Mouse (Mus musculus): Measurements from ENCODE around the gene Hmgcs2. TPM values are rescaled to one million over a fixed set of nuclear protein-coding genes. Genes with fewer than 3 reads are reported as not detected.

The Hmgcs2 gene
- polyA plus RNA-seq, 1 experiment from 2014 or later, result 2.4 TPM

DNA sequence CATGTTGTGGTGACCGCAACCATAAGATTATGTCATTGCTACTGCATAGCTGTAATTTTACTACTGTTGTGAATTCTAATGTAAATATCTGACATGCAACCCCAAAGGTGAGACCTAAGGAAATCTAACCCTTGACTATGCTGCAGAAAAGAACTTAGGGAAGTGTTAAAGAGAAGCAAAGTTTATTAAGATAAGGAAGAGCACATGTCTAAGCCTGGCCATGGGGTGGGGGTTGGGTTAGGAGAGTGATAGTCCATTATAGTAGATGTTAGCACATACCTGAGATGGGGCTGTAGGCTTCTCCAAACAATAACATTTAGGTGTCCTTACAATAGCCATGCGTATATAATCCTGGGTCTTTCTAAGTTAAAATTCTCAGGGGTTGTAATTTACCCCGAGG, 63.0 kb downstream of the Hmgcs2 start:
- Histone ChIP-seq H3K4me3 (no peak overlapping the region), H3K4me2 (no peak overlapping the region), H3K27me3 (no peaks in the 10 kb centered on the region), H3K9ac (no peak overlapping the region), H3K4me1 (peaks cover 9% of the 10 kb centered on the region), H3K36me3 (ENCODE audit: poor library complexity, severe bottlenecking) (no peaks in the 10 kb centered on the region), H3K9me3 (replicated peaks) (no peaks in the 10 kb centered on the region), H3K27ac (no peak overlapping the region)
- WGBS, result 92% methylated on average over 3 of the region's 3 CpGs
- no peak for ATAC-seq

DNA sequence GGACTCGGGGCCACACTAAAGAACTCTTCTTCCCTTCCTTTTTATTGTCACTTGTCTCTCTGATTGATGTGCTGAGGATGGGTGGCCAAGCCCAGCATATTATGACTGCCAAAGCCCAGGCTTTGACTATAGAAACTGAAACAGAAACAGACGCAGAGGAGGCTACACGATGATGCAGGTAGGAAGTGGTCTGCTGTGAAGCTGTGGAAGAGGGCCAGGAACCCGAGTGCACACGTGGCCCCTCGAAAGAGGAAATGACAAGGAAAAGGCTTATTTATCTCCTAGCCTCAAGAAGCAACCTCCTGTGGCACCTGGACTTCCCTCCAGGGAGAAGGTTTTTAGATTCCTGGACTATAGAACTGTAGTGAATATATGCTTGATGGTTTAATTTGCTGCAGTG, 67.9 kb downstream of the Hmgcs2 start:
- no peak for ATAC-seq
- Histone ChIP-seq H3K4me2 (no peak overlapping the region), H3K27ac (no peak overlapping the region), H3K9ac (no peak overlapping the region), H3K27me3 (no peaks in the 10 kb centered on the region), H3K4me1 (0 out of 2 replicates have a peak, but pooled peaks cover 2% of the 10 kb centered on the region), H3K9me3 (replicated peaks) (no peaks in the 10 kb centered on the region), H3K4me3 (no peak overlapping the region), H3K36me3 (ENCODE audit: poor library complexity, severe bottlenecking) (no peaks in the 10 kb centered on the region)
- 82% methylated on average over 6 of the region's 6 CpGs for WGBS

DNA sequence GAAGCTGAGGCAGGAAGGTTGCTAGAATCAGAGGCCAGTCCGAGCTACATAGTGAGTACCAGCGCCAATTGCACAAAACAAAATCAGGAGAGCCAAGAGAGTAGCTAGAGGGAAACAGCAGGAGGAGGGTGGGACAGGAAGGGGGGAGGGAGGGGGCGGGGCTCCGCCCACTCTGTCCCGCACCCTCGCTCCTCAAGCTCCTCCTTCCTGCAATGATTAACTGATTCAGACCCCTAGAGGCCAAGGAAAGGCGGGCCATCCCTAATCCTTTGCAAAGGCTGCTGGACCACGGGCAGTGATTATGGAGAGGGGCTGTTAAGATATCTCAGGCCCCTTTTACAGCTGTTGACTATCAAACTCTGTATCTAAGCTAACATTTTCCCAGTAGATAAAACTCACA, 68.5 kb downstream of the Hmgcs2 start:
- Histone ChIP-seq H3K4me2 (no peak overlapping the region), H3K4me1 (0 out of 2 replicates have a peak, but pooled peaks cover 2% of the 10 kb centered on the region), H3K36me3 (ENCODE audit: poor library complexity, severe bottlenecking) (no peaks in the 10 kb centered on the region), H3K27me3 (no peaks in the 10 kb centered on the region), H3K9ac (no peak overlapping the region), H3K4me3 (no peak overlapping the region), H3K9me3 (replicated peaks) (no peaks in the 10 kb centered on the region), H3K27ac (no peak overlapping the region)
- 13% methylated on average over 8 of the region's 8 CpGs for WGBS
- ATAC-seq, result no peak

DNA sequence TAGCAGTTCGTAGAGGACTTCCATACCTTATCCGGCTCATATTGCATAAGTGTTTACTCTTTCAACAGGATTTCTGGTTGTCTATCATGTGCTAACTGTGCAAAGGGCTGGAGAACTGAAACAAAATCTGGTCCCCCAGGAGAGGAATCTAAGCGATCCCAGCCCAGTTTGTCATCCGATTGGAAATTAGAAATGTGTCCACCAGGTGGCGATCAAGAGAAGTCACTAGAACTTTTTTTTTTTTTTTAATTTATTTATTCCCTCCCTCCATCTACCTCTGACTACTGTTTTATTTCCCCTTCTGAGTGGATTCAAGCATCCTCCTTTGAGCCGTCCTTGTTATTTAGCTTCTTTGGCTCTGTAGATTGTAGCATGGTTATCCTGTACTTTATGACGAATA, 73.7 kb downstream of the Hmgcs2 start:
- Histone ChIP-seq H3K9ac (no peak overlapping the region), H3K27ac (no peak overlapping the region), H3K27me3 (no peaks in the 10 kb centered on the region), H3K36me3 (ENCODE audit: poor library complexity, severe bottlenecking) (no peaks in the 10 kb centered on the region), H3K4me2 (no peak overlapping the region), H3K4me3 (no peak overlapping the region), H3K4me1 (0 out of 2 replicates have a peak, but pooled peaks cover 2% of the 10 kb centered on the region), H3K9me3 (replicated peaks) (no peaks in the 10 kb centered on the region)
- ATAC-seq, result peak; percentile 42; the same call in 1 of the 2 replicates
- 32% methylated on average over 7 of the region's 7 CpGs for WGBS

DNA sequence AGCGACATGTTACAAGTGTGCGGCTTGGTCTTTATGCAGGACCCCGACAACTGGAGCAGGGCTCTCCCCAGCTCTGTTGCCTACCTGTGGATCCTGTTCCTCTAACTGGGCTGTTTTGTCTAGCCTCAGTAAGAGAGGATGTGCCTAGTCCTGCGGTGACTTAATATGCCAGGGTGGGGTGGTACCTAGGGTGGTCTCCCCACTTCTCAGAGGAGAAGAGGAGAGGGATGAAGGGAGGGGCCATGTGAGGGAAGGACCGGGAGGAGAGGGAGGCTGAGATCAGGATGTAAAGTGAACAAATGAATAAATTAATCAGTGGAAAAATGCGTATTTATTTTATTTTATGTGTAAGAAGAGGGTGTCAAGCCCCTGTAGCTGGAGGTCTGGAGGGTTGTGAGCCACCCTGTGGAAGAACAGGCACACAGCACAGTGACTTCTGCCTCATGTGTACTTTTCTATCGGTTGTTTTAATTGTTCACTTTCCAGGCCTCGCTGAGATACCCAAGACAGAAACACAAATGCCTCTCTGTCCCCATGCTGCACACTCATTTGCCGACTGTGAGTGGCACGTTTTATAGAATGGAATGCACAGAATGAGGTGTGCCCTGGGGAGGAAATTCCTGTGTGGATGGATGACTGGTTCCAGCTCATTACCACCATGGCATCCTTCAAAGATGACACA, 75.2 kb downstream of the Hmgcs2 start:
- no peaks in the 10 kb centered on the region for H3K4me1 ChIP-seq
- no peaks in the 10 kb centered on the region for H3K9me3 ChIP-seq (replicated peaks)
- H3K27me3 ChIP-seq, result no peaks in the 10 kb centered on the region
- 0 out of 2 replicates have a peak, but pooled peaks have one; percentile 16 for ATAC-seq
- 53% methylated on average over 10 of the region's 10 CpGs for WGBS
- H3K9ac ChIP-seq, result no peak overlapping the region
- H3K36me3 ChIP-seq (ENCODE audit: poor library complexity, severe bottlenecking), result no peaks in the 10 kb centered on the region
- H3K27ac ChIP-seq, result no peak overlapping the region
- H3K4me2 ChIP-seq, result no peak overlapping the region
- no peak overlapping the region for H3K4me3 ChIP-seq

DNA sequence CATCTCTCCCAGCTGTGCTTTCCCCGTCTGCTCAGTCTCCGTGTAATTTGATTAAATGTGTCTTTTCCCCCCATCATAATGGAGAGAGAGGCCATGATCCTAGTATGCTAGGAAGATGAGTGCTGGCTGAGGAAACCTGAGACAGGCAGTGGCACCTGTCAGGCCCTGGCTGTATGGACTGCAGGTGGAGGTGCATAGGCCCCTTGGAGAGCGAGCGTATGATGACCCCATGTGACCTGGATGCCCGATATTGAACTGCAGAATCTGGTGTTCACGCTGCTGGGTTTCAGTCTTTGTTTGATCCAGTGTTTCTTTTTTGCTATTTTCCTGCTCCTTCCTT, 75.8 kb downstream of the Hmgcs2 start:
- Histone ChIP-seq H3K9ac (no peak overlapping the region), H3K4me3 (no peak overlapping the region), H3K27ac (no peak overlapping the region), H3K4me2 (no peak overlapping the region), H3K9me3 (replicated peaks) (no peaks in the 10 kb centered on the region), H3K4me1 (no peaks in the 10 kb centered on the region), H3K36me3 (ENCODE audit: poor library complexity, severe bottlenecking) (no peaks in the 10 kb centered on the region), H3K27me3 (no peaks in the 10 kb centered on the region)
- WGBS, result 63% methylated on average over 6 of the region's 6 CpGs
- no peak for ATAC-seq

DNA sequence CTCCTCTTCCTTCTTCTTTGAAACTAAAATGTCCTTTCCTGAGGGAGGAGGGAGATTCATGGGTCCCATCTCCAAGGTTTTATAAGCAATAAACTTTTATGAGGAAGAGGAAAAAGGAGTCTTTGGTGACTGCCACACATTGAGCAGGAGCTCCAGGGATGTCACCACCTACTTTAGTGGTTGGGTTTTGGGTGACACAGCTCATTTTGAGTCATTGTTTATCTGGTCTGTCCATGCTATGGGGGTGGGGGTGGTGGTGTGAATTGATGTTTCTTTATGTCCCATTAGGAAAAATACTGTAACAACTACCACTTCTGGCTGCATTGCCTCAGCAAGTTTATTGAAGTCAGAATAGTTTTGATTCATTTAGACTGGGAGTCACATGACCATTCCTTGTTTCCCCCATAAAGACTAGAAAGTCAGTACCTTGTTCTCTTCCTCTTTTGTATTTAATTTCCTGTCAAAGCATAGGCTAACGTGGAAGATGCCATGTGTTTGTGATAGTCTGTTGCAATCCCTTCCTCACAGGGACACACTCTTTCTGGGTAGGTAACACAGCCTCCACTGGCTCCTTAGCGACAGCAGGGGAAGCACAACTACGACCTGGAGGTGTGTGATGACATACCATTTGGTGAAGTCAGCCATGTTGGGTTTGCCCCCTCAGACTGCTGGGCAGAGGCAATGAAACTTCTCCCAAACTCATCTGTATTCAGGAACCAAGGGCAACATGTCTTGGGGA, 76.6 kb downstream of the Hmgcs2 start:
- WGBS, result 66% methylated on average over 3 of the region's 3 CpGs
- H3K36me3 ChIP-seq (ENCODE audit: poor library complexity, severe bottlenecking), result no peaks in the 10 kb centered on the region
- H3K27ac ChIP-seq, result no peak overlapping the region
- H3K9me3 ChIP-seq (replicated peaks), result no peaks in the 10 kb centered on the region
- no peaks in the 10 kb centered on the region for H3K4me1 ChIP-seq
- H3K4me2 ChIP-seq, result no peak overlapping the region
- H3K27me3 ChIP-seq, result no peaks in the 10 kb centered on the region
- no peak overlapping the region for H3K4me3 ChIP-seq
- ATAC-seq, result no peak
- no peak overlapping the region for H3K9ac ChIP-seq

Other genes starting within 250 kb of the Hmgcs2 start
- not detected in 2 replicates for gene Adam30, start 119.8 kb upstream of the Hmgcs2 start, polyA plus RNA-seq (2015; fragmentation: Nextera tagmentation; extraction: Ambion mirVana)
- gene Reg4, start 58.3 kb upstream of the Hmgcs2 start, polyA plus RNA-seq (2015; fragmentation: Nextera tagmentation; extraction: Ambion mirVana), result not detected in 2 replicates
- 239 and 277 TPM in 2 replicates for gene Phgdh, start 59.6 kb downstream of the Hmgcs2 start, polyA plus RNA-seq (2015; fragmentation: Nextera tagmentation; extraction: Ambion mirVana)
- 12.2 and 14.1 TPM in 2 replicates for gene Zfp697, start 102.0 kb downstream of the Hmgcs2 start, polyA plus RNA-seq (2015; fragmentation: Nextera tagmentation; extraction: Ambion mirVana)
- not detected in 2 replicates for gene Gm4450, start 176.7 kb downstream of the Hmgcs2 start, polyA plus RNA-seq (2015; fragmentation: Nextera tagmentation; extraction: Ambion mirVana)
- gene Hsd3b4, start 230.1 kb downstream of the Hmgcs2 start, polyA plus RNA-seq (2015; fragmentation: Nextera tagmentation; extraction: Ambion mirVana), result not detected in 2 replicates

Measured in forebrain, embryonic 13.5 days (tissue).